Mouse (Mus musculus): Measurements from ENCODE around the gene Washc4.

DNA sequence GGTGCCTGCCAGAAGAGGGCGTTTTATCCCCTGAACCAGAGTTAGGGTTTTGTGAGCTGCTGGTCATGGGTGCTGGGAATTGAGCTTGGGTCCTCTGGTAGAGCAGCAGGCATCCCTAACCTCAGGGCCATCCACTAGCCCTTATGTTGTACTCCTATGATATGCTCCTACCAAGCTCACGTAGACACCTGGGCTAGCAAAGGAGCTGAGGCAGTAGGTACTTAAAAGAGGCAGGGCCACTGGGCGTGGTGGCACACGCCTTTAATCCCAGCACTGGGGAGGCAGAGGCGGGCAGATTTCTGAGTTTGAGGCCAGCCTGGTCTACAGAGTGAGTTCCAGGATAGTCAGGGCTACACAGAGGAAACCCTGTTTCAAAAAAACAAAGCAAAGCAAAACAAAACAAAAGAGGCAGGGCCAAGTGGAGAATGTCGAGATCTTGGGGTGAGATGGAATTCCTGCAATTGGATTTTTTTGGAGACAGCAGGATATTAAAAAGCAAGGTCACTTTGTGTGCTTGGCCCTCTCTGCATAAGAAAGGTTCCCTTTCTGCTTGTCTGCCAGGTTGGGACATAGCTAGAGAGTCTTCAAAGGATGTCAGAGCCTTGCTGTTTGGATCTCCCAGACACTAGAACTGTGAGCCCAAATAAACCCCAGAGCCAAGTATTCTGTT, 4.1 kb upstream of the Washc4 start:
- no peak for TF ChIP-seq CHD2 (IDR thresholded peaks at IDR 0.05; ENCODE audit: low read depth, low read length)
- TF ChIP-seq ZC3H11A (IDR thresholded peaks at IDR 0.05; ENCODE audit: borderline replicate concordance, low read depth, low read length), result no peak
